Mouse (Mus musculus) spleen, postnatal 10 days (tissue): ENCODE measurements around the gene Ankrd39.

Experiments
- DNase-seq, 2 experiments: peaks; one replicate each; pipeline ENCODE4 v3.0.0; 2021 to 2022; ENCODE audit warnings: low spot score in 2 of 2

The Ankrd39 gene

GRCm38 (mm10) chr1:36572709-36573108 is 25.5 kb upstream of the Ankrd39 start:
- DNase-seq: no peak

DNA sequence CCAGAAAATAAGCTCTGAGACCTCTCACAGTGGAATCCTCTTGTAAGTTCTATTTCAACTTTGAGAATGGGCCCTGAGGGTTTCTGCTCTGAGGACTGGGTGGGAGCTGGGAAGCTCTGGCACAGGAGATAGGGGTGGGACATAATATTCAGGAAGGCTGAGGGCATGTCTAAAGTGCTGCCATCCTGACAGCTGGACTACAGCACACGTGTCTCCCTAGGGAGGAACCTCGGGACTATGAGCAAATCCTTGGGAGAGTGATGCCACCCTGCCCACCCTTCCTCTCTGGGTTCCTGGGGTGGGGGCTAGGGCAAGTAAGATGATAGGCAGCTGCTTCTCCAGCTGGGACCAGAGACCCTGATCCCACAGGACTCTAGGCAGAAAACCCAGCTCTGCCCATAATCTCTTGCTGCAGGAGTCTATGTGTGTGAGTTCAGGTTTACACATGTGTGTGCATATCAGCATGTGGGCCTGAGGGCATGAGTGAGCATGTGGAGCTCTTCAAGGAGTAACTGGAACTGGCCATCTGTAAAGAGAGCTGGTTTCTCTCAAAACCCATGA is 25.0 kb upstream of the Ankrd39 start:
- DNase-seq: no peak

- DNase-seq: peak in 1 of 2 experiments; percentile 39
These were observed 24.4 kb upstream of the Ankrd39 start for GRCm38 (mm10) chr1:36571627-36572026.

GRCm38 (mm10) chr1:36570320-36570719 is 23.1 kb upstream of the Ankrd39 start:
- no peak for DNase-seq

DNA sequence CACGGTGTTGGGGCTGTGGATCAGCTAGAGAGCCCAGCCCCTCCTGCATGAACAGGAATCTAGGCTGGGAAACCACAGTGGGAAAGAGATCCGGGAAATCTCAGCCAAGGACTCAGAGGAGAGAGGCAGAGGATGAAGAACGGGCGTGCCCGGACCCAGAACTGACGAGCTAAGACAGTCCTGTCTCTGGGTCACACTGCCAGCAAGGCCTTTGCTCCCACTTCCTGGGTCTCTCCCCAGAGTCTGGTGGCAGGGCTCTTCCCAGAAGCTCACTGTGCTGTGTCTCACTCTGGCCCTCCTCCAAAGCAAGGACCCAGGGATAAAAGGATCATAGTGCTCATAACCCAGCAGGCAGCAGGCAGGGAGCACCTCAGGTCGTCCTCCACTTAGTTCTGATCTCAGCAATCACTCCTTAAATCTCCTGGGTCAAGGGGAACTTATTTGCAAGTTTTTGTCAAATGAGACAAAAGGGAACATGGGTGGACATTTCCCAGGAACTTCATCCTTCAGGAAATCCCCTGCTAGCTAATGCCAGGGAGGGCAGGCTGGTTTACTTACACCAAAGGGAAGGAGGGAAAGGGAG is 22.5 kb upstream of the Ankrd39 start:
- DNase-seq: no peak

DNA sequence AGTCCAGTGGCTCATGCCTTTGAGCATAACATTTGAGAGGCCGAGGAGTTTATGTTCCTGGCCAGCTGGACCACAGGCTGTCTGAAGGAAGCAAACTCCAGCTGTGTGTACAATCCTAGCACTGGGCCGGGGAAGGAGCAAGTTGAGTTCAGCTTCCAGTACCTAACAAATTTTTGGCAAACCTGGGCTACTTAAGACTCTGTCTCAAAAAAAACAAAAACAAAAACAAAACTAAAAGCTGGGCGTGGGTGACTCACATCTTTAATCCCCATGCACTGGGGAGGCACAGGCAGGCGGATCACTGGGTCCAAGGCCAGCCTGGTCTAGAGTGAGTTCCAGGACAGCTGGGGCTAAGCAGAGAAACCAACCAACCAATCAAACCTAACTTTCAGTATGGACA is 21.5 kb upstream of the Ankrd39 start:
- DNase-seq: no peak

DNA sequence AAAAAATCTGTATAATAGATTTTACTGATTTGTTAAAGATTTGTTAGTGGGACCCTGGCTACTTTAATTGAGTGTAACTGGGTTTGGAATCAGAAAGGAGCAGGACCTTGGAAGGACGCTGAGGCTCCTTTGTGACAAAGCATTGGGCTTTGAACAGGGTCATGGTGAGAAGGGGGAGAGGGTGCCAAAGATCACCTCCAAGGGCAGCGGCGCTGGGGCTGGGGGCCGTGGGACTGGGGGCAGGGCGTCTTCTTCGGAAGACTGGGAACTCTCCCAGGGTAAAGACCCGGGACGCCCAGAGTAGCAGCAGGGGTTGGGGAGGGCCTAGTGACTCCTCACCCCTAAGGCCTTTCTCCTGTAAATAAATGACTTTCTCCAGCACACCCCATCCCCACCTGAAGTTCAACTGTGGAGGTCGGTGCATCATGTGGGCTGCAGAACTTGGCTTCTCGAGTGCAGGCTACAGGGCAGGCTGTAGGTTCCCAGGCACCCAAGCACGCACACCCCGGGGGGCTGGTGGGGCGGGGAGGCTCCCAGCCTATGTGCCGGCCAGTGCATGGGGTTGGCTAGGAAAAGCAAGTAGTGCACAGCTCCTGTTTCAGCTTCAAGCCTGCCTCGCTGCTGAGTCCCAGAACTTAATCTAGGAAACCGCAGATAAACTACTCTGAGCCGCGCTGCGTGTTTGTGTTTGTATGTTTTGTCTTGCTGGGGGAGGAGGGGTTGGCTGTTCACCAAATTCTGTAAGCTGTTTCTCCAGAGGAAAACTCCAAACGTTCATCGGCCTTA is 20.8 kb upstream of the Ankrd39 start:
- DNase-seq: no peak

- DNase-seq: no peak
These were observed 19.2 kb upstream of the Ankrd39 start for GRCm38 (mm10) chr1:36566425-36566824.

- DNase-seq: no peak
These were observed 16.9 kb upstream of the Ankrd39 start for GRCm38 (mm10) chr1:36564101-36564500.

- no peak for DNase-seq
These were observed 16.4 kb upstream of the Ankrd39 start for GRCm38 (mm10) chr1:36563632-36564031.

DNA sequence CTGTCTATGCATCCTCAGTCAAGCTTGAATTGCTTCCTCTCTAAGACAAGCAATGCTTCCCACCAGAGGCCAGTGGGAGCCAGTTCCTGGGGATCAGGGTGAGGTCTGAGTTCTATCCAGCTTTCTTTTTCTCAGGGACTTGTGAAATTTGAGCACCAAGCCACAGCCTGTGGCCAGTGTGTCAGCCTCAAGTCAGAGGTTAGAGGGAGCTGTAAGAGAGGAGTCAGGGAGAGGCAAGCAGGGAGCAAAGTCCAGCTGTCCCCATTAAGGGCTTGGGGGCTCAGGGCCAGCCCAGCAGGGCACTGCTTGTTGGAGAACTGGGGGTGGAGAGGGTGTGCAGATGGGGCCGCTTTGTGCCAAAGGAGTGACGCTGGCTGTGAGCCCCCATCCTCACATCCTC is 16.0 kb upstream of the Ankrd39 start:
- DNase-seq: no peak

- DNase-seq: no peak
These were observed 15.1 kb upstream of the Ankrd39 start for GRCm38 (mm10) chr1:36562388-36562787.

GRCm38 (mm10) chr1:36560903-36561302 is 13.7 kb upstream of the Ankrd39 start:
- DNase-seq: no peak

DNA sequence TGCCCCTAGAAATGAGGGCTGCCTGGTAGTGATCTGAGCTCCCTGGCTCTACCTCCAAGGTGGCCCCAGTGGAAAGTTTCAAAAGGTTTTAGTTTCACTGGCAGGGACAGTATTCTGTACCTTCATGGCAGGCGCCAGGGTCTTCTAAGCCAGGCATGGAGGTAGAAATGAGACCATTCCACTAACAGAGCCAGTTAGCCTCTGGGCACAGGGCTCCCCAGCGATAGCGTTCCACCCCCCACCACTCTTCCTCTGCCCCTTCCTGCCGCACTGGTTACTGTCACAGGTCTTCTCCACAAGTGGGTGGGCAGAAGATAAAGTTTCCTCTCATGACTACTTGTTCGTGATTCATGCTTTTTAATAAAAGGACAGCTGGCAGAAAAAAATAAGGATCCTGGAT is 12.6 kb upstream of the Ankrd39 start:
- no peak for DNase-seq

DNA sequence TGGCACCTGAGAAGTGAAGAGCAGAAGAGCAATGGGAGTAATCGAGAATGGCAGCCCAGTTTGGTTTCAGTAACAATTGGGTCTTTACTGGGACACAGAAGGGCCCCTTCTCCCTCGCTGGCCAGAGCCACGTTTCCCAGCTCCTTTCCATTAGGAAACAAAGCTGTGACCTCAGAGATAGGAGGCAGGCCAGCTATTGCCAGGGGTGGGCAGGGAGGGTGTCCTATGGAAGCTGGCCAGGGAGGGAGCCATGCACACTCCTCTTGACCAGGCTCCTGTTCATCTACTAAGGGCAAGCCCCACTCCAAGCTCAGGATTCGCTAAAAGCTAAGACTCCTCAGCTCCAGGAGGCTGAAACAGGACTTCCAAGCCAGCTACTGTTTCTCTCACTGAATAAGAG is 12.0 kb upstream of the Ankrd39 start:
- no peak for DNase-seq

GRCm38 (mm10) chr1:36558031-36558993 is 11.1 kb upstream of the Ankrd39 start, which contains the start of gene Sema4c:
Gene Sema4c (minus strand): TSS chr1:36558349.
- DNase-seq: peak in 1 of 2 experiments; percentile 56

- DNase-seq: peak; percentile 30 to 56
These were observed 10.3 kb upstream of the Ankrd39 start for GRCm38 (mm10) chr1:36557457-36558011.

DNA sequence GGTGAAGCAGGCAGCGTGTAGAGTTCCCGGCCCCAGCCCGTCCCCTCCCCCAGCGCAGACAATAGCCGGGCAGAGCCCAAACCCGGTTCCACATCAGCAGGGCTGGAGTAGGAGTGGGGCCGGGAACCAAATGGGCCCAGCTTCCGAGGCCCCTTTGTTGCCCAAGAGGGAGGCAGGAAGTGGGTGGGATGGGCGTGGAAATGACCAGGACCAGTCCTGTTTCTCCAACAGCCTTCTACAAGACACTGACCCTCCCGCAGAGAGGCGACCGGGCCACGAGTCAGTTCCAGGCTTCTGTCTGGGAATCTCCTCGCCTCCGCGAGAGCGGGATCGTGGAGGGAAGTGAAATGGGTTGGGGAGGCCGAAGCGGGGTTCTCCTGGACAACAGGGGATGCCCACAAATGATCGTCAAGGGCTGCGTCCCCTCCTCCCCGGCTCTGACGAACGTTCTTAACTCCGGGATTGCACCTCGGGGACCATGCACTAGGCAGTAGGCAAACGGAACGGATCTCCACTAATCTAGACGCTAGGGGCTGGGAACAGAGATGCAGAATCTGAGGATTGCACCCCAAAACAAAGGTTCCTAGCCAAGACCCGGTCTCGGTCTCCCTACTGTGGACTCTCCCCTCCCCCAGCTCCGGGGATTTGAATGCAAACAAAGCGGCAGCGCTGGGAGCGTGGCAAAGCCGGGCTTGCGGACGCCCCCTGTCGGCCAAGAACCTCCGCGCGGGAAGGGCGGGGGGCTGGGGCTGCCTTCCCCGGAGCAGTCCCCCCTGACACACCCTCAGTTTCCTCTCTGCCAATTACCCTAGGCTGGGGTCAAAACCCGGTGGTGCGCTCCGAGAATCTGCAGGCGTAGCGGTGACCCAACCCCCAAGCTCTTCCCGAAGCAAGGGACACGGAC is 9.6 kb upstream of the Ankrd39 start:
- peak; percentile 54 to 81 for DNase-seq

DNA sequence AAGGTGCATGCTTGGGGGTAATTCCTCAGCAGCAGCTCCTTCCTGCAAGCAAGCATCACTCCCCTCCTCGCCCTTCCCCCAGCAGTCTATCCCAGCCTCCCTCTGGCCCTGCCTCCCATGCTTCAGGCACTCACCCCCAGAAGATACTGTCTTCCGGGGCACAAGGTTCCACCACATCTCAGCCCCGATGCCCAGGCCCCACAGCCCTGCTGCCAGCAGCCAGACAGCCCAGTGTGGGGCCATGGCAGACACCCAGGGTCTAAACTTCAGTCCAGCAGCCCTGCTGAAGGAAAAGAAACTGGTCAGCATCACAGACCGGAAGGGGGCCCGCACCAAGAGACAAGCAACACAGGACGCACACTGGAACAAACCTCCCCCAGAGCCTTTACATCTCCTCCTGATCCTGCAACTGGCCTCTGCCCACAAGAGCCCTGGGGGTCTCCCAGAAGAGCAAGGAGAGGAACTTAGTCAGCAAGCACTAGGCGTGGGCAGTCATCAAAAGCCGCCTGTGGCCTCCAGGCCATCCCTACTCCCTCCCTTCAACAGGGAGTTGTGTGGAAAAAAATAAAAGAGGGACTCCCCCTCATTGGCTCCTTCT is 8.7 kb upstream of the Ankrd39 start:
- no peak for DNase-seq
